Mouse (Mus musculus): ENCODE data around the gene Nsun5. TPM values are rescaled to one million over a fixed set of nuclear protein-coding genes. Genes with fewer than 3 reads are reported as not detected.

Nsun5 gene
- polyA plus RNA-seq, 1 experiment from 2014 or later: 34.1 TPM

GRCm38 (mm10) chr5:135408114-135408513, 38.4 kb downstream of the Nsun5 start:
- peaks cover 13% of the 10 kb centered on the region; the same call in 1 of the 2 replicates for H3K36me3 ChIP-seq (ENCODE audit: control insufficient read depth, insufficient read depth, low read length)

GRCm38 (mm10) chr5:135410266-135410665, 40.5 kb downstream of the Nsun5 start:
- ATAC-seq: no peak
- H3K36me3 ChIP-seq (ENCODE audit: control insufficient read depth, insufficient read depth, low read length): peaks cover 24% of the 10 kb centered on the region

More at GRCm38 (mm10) chr5:135408114-135408513, 38.4 kb downstream of the Nsun5 start:
- no peak overlapping the region for H3K9ac ChIP-seq (ENCODE audit: low read depth, low read length)
- H3K9me3 ChIP-seq (replicated peaks; ENCODE audit: control insufficient read depth, low read length, poor library complexity, severe bottlenecking): no peaks in the 10 kb centered on the region
- no peaks in the 10 kb centered on the region for H3K27me3 ChIP-seq (ENCODE audit: control insufficient read depth, insufficient read depth, low read depth, low read length)
- H3K4me1 ChIP-seq (ENCODE audit: control insufficient read depth, insufficient read depth, low read length): peaks cover 4% of the 10 kb centered on the region; the same call in 1 of the 2 replicates
- 86% methylated on average over 4 of the region's 4 CpGs for WGBS
- no peak overlapping the region for H3K27ac ChIP-seq (ENCODE audit: low read length)
- no peak overlapping the region for H3K4me3 ChIP-seq (ENCODE audit: low read depth, low read length)
- H3K4me2 ChIP-seq (ENCODE audit: low read length): no peak overlapping the region
- no peak for ATAC-seq

More at GRCm38 (mm10) chr5:135410266-135410665, 40.5 kb downstream of the Nsun5 start:
- no peak overlapping the region for H3K9ac ChIP-seq (ENCODE audit: low read depth, low read length)
- no peak overlapping the region for H3K27ac ChIP-seq (ENCODE audit: low read length)
- H3K4me3 ChIP-seq (ENCODE audit: low read depth, low read length): no peak overlapping the region
- no peak overlapping the region for H3K4me2 ChIP-seq (ENCODE audit: low read length)
- no peaks in the 10 kb centered on the region for H3K27me3 ChIP-seq (ENCODE audit: control insufficient read depth, insufficient read depth, low read depth, low read length)
- H3K4me1 ChIP-seq (ENCODE audit: control insufficient read depth, insufficient read depth, low read length): no peaks in the 10 kb centered on the region
- H3K9me3 ChIP-seq (replicated peaks; ENCODE audit: control insufficient read depth, low read length, poor library complexity, severe bottlenecking): no peaks in the 10 kb centered on the region
- WGBS: 90% methylated on average over 9 of the region's 9 CpGs

Small RNA genes within 50 kb of the gene (microRNA-seq; reads per million reads assigned to microRNA genes)
- 0.86 reads per million for gene Mir7033

Other genes starting within 250 kb of the Nsun5 start
- 12.9 and 14.5 TPM in 2 replicates for gene Tbl2, start 220.3 kb upstream of the Nsun5 start, polyA plus RNA-seq (2015; fragmentation: Nextera tagmentation; extraction: Ambion mirVana)
- gene Bcl7b, start 201.7 kb upstream of the Nsun5 start, polyA plus RNA-seq (2015; fragmentation: Nextera tagmentation; extraction: Ambion mirVana): 40.4 TPM in 2 replicates
- gene Baz1b, start 182.7 kb upstream of the Nsun5 start, polyA plus RNA-seq (2015; fragmentation: Nextera tagmentation; extraction: Ambion mirVana): 19.5 and 26.8 TPM in 2 replicates
- gene Fzd9, start 118.7 kb upstream of the Nsun5 start, polyA plus RNA-seq (2015; fragmentation: Nextera tagmentation; extraction: Ambion mirVana): 13.5 and 13.7 TPM in 2 replicates
- gene Fkbp6, start 19.9 kb upstream of the Nsun5 start, polyA plus RNA-seq (2015; fragmentation: Nextera tagmentation; extraction: Ambion mirVana): 0.34 and 0.45 TPM in 2 replicates
- gene Trim50, start 16.7 kb upstream of the Nsun5 start, polyA plus RNA-seq (2015; fragmentation: Nextera tagmentation; extraction: Ambion mirVana): not detected in 2 replicates
- 8.7 and 9.9 TPM in 2 replicates for gene Pom121, start 24.6 kb downstream of the Nsun5 start, polyA plus RNA-seq (2015; fragmentation: Nextera tagmentation; extraction: Ambion mirVana)
- gene Hip1, start 175.2 kb downstream of the Nsun5 start, polyA plus RNA-seq (2015; fragmentation: Nextera tagmentation; extraction: Ambion mirVana): 39.4 and 39.7 TPM in 2 replicates
- not detected in 2 replicates for gene Ccl26, start 193.6 kb downstream of the Nsun5 start, polyA plus RNA-seq (2015; fragmentation: Nextera tagmentation; extraction: Ambion mirVana)
- 1.2 and 2.3 TPM in 2 replicates for gene Ccl24, start 203.1 kb downstream of the Nsun5 start, polyA plus RNA-seq (2015; fragmentation: Nextera tagmentation; extraction: Ambion mirVana)

All from midbrain, embryonic 16.5 days (tissue).